Mouse (Mus musculus) C2C12 (cell line): ENCODE measurements around the gene Rpl39.

Experiments used
- CTCF ChIP-seq: IDR thresholded peaks from one replicate; pipeline ENCODE4 v1.5.1; 2011; ENCODE audit not compliant: control insufficient read depth, insufficient read depth, insufficient read length
- MAX ChIP-seq: IDR thresholded peaks from one replicate; pipeline ENCODE4 v1.6.1; 2011; ENCODE audit warnings: mild to moderate bottlenecking, control low read depth

DNA sequence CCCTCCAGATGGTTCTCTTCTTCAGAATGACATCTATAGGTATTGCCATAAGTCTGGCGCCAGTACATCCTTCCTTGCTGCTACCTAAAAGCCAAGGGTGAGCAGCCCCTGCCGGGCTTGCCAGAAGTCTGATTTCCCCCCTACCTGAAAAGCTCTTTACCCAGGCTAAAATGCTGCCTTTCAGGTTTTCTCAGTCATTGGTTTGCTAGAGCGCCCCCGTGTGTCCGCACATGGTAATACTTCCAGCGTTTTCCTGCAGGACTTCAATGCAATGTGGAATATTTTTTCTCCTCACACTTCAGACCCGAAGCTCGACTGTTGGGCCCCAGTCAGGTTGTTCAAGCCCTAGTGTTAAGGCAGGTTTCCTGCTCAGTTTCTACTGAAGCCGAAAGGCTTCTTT lies 42.5 kb downstream of the Rpl39 start:
- TF ChIP-seq CTCF, result no peak
- no peak for TF ChIP-seq MAX
